Mouse (Mus musculus) bone marrow macrophage, adult 2 months (primary cell): Measurements from ENCODE around the gene Kifc1.

Source experiments
- CTCF ChIP-seq: IDR thresholded peaks from 2 replicates; pipeline ENCODE4 v1.5.1; 2012; ENCODE audit warnings: low read depth, mild to moderate bottlenecking, low read length, moderate library complexity
- POLR2A ChIP-seq: IDR thresholded peaks from 2 replicates; pipeline ENCODE4 v1.6.1; 2012; ENCODE audit warnings: mild to moderate bottlenecking, low read depth, low read length, borderline replicate concordance

DNA sequence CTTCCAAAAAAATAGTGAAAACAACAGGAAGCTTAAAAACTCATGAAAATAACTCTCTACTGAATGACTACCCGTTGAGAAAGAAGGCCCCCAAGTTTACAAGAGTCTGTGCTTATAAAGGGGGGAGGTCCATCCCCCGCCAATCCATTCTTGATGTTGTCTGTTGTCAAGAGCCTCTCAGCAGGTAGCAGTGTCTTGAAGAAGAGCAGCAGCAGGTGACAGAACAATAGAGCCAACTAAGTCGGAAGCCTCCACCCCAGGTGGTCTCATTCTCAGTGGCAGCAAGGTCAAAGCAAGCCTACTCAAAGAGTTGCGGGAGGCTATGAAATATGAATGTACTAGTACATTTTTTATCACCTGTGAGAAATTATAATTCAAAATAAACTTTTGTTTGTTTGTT, 32.6 kb downstream of the Kifc1 start:
- no peak for TF ChIP-seq POLR2A
- TF ChIP-seq CTCF, result no peak
